Mouse (Mus musculus) liver, postnatal 0 days (tissue): ENCODE results near the gene Fbn1.

ENCODE experiments used
- CTCF ChIP-seq: sonication (generic); IDR thresholded peaks from 2 replicates; pipeline ENCODE4 v1.5.1; 2016; ENCODE audit warnings: antibody characterized with exemption, low read depth
- EP300 ChIP-seq: IDR thresholded peaks from 2 replicates; pipeline ENCODE4 v1.6.1; 2016; ENCODE audit warnings: antibody characterized with exemption, low read depth, mild to moderate bottlenecking

DNA sequence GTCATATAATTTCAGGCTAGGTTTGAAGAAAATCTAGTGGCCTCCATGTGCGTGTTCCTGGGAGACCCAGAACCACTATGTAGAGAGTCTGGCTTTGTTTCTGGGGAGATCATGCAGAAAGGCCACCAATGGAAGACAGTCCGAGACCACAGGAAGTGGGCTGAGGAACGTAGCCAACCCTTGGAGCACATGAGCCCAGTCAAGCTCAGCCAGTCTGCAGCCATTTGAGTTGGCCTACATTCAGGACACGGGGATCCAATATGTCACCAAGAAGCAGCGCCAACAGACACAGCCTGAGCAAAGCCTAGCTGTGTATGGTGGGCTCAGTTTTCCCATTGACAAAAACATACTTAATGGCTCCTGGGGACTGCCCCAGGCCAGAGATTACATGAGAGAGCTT, 11.1 kb downstream of the Fbn1 start:
- TF ChIP-seq CTCF = no peak
- TF ChIP-seq EP300 = no peak
